Mouse (Mus musculus) brain, embryonic 14.5 days (tissue): ENCODE results near the gene Oxld1.

Source experiments
- CTCF ChIP-seq: fragments of 200-500 bp; IDR thresholded peaks from 2 replicates; pipeline ENCODE4 v1.5.1; 2012; ENCODE audit warnings: inconsistent platforms, mild to moderate bottlenecking, moderate library complexity, borderline replicate concordance; ENCODE audit not compliant: insufficient read depth, insufficient read length; ENCODE audit errors: extremely low read depth
- POLR2A ChIP-seq: fragments of 200-500 bp; IDR thresholded peaks from 2 replicates; pipeline ENCODE4 v1.6.1; 2012; ENCODE audit warnings: mild to moderate bottlenecking, inconsistent platforms, borderline replicate concordance; ENCODE audit not compliant: poor library complexity, insufficient read depth, insufficient read length, severe bottlenecking; ENCODE audit errors: extremely low read depth

GRCm38 (mm10) chr11:120426727-120427126, 31.1 kb downstream of the Oxld1 start:
- TF ChIP-seq CTCF (no peak), POLR2A (no peak)
